16 mouse cellular contexts compared by ENCODE assay signal in genomic region chr14:9338220-9338619, GRCm38 (mm10).
"Had no signal": no experiment of that assay in that cellular context is flagged by ENCODE, and none has a peak within 500 bp of the region (broad histone marks: within the 10 kb centered on the region; RNA-seq: fewer than 3 reads in every experiment).

No protein-coding gene starts in this region.

- H3K4me3 ChIP-seq: liver, embryonic 13.5 days; liver, embryonic 15.5 days; megakaryocyte, embryonic 14.5 days; midbrain, embryonic 13.5 days; midbrain, embryonic 15.5 days; neural tube, embryonic 12.5 days; stomach, embryonic 15.5 days had no signal

- H3K27me3 ChIP-seq: liver, embryonic 13.5 days; liver, embryonic 15.5 days; megakaryocyte, embryonic 14.5 days; midbrain, embryonic 13.5 days; midbrain, embryonic 15.5 days; neural tube, embryonic 12.5 days; stomach, embryonic 15.5 days had no signal

- H3K4me2 ChIP-seq: liver, embryonic 11.5 days; liver, embryonic 13.5 days; liver, embryonic 15.5 days; midbrain, embryonic 11.5 days; midbrain, embryonic 13.5 days; midbrain, embryonic 15.5 days; neural tube, embryonic 12.5 days; stomach, embryonic 15.5 days had no signal

- H3K36me3 ChIP-seq: liver, embryonic 13.5 days; liver, embryonic 15.5 days; midbrain, embryonic 13.5 days; midbrain, embryonic 15.5 days; neural tube, embryonic 12.5 days; stomach, embryonic 15.5 days had no signal

- H3K9ac ChIP-seq: liver, embryonic 13.5 days; liver, embryonic 15.5 days; liver, postnatal 0 days; midbrain, embryonic 13.5 days; midbrain, embryonic 15.5 days; neural tube, embryonic 12.5 days; stomach, embryonic 15.5 days had no signal

- DNase-seq: liver, embryonic 13.5 days; liver, postnatal 0 days; right cerebral cortex, postnatal 14 days; thymus, adult 2 months; thymus, postnatal 25 days; thymus, postnatal 4 days had no signal

- ATAC-seq: liver, postnatal 0 days; midbrain, embryonic 13.5 days; midbrain, embryonic 15.5 days had no signal

- H3K9me3 ChIP-seq: liver, embryonic 13.5 days; liver, embryonic 15.5 days; midbrain, embryonic 13.5 days; midbrain, embryonic 15.5 days; neural tube, embryonic 12.5 days; stomach, embryonic 15.5 days had no signal

- H3K27ac ChIP-seq: liver, embryonic 13.5 days; liver, embryonic 15.5 days; macrophage; midbrain, embryonic 13.5 days; midbrain, embryonic 15.5 days; neural tube, embryonic 12.5 days; stomach, embryonic 15.5 days; stomach, postnatal 0 days had no signal

- H3K4me1 ChIP-seq: liver, embryonic 13.5 days; liver, embryonic 15.5 days; megakaryocyte, embryonic 14.5 days; midbrain, embryonic 13.5 days; midbrain, embryonic 15.5 days; neural tube, embryonic 12.5 days; stomach, embryonic 15.5 days had no signal
